In the genomic region with DNA sequence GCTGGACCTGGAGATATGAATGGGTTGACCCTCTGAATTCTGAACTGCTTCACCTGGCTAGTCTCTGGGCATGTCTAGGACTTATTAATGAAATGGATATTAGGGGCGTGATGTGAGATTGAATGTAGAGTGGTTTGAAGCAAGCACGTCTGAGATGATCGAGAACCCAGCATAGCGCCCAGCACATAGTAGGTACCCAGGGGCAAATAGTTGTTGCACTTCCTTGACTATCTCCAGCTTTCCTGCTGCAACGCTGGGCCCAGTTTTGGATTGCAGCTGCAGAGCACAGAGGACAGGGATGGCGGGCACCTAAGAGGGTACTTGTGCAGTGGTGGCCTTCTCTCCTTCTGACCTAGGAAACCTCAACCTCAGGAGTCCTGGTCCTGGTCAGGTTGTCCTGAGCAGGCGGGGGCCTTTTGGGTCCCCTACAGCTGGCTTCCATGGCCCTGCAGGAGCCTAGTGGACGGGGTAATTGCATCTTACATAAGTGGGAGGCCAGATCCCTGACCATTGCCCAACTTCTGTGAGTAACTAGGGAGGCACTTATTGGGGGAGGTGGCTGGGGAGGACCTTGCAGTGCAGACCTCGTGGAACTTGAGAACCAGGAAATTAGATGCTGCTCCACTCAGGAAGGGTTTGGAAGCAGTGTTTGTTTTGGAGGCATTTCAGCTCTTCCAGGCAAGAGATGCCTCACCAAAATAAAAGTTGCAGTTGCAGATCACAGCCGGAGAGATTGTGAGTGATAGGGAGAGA, we compare ENCODE assay signal across 8 mouse cellular contexts. TPM values are rescaled to one million over a fixed set of nuclear protein-coding genes. Genes with fewer than 3 reads are reported as not detected.
DNase-seq lines count a peak whose midpoint lies in the region; ATAC-seq and TF ChIP-seq lines count a peak whose summit lies in the region.

No protein-coding gene starts in this region.

- H3K27me3 ChIP-seq in forebrain, embryonic 11.5 days (ENCODE audit: control insufficient read depth, insufficient read depth, low read length): no peaks in the 10 kb centered on the region
- H3K27me3 ChIP-seq in hindbrain, embryonic 16.5 days (replicated peaks; ENCODE audit: control insufficient read depth, insufficient read depth, low read length): no peaks in the 10 kb centered on the region
- no peaks in the 10 kb centered on the region for H3K27me3 ChIP-seq in liver, embryonic 14.5 days (ENCODE audit: control insufficient read depth, insufficient read depth, low read length)
- no peaks in the 10 kb centered on the region for H3K27me3 ChIP-seq in small intestine, adult 2 months (ENCODE audit: control insufficient read depth, insufficient read depth, low read length)

- TF ChIP-seq EP300 in liver, embryonic 14.5 days (IDR thresholded peaks at IDR 0.05; ENCODE audit: low read depth): no peak

- no peak for ATAC-seq in forebrain, embryonic 11.5 days (replicated peaks; ENCODE audit: low FRiP score)
- no peak for ATAC-seq in hindbrain, embryonic 16.5 days
- ATAC-seq in liver, embryonic 14.5 days (ENCODE audit: insufficient read depth): no peak

- H3K4me3 ChIP-seq in layer of hippocampus, adult 2 months: peak overlapping the region; percentile 99; the same call in 1 of the 2 replicates
- H3K4me3 ChIP-seq in forebrain, embryonic 11.5 days (ENCODE audit: low read depth, low read length): peak overlapping the region; percentile 77
- peak overlapping the region; percentile 82 for H3K4me3 ChIP-seq in hindbrain, embryonic 16.5 days (ENCODE audit: low read length)
- peak overlapping the region; percentile 91 to 95 for H3K4me3 ChIP-seq in liver, embryonic 14.5 days (ENCODE audit: insufficient read depth in 1 of 2, low read depth in 2 of 2, low read length in 2 of 2)
- H3K4me3 ChIP-seq in small intestine, adult 2 months (ENCODE audit: low read depth, low read length): peak overlapping the region; percentile 58

- 86% methylated on average over 10 of the region's 10 CpGs for WGBS in forebrain, embryonic 11.5 days
- 84% methylated on average over 10 of the region's 10 CpGs for WGBS in hindbrain, embryonic 16.5 days
- 62% methylated on average over 10 of the region's 10 CpGs for WGBS in liver, embryonic 14.5 days (ENCODE audit: insufficient replicate concordance)
- 42% methylated on average over 10 of the region's 10 CpGs for WGBS in small intestine, adult 2 months

- no peak overlapping the region for H3K27ac ChIP-seq in layer of hippocampus, adult 2 months
- H3K27ac ChIP-seq in forebrain, embryonic 11.5 days (ENCODE audit: low read depth, low read length): no peak overlapping the region
- no peak overlapping the region for H3K27ac ChIP-seq in hindbrain, embryonic 16.5 days (ENCODE audit: low read depth, low read length)
- H3K27ac ChIP-seq in liver, embryonic 14.5 days: peak overlapping the region; percentile 85
- H3K27ac ChIP-seq in small intestine, adult 2 months (ENCODE audit: insufficient read depth, low read depth, low read length): peak overlapping the region; percentile 83

- no peak for TF ChIP-seq CTCF in layer of hippocampus, adult 2 months (conservative IDR thresholded peaks at IDR 0.05)
- TF ChIP-seq CTCF in liver, embryonic 14.5 days (IDR thresholded peaks at IDR 0.05; ENCODE audit: low read depth): no peak
- TF ChIP-seq CTCF in small intestine, adult 2 months (IDR thresholded peaks at IDR 0.05; ENCODE audit: extremely low read depth, insufficient read length, insufficient replicate concordance, low read depth, low read length): no peak

- H3K36me3 ChIP-seq in forebrain, embryonic 11.5 days (ENCODE audit: control insufficient read depth, insufficient read depth, low read length): no peaks in the 10 kb centered on the region
- H3K36me3 ChIP-seq in hindbrain, embryonic 16.5 days (ENCODE audit: control insufficient read depth, insufficient read depth, low read length): no peaks in the 10 kb centered on the region
- peaks cover 16% of the 10 kb centered on the region for H3K36me3 ChIP-seq in liver, embryonic 14.5 days (replicated peaks; ENCODE audit: control insufficient read depth, insufficient read depth, low read depth)
- H3K36me3 ChIP-seq in small intestine, adult 2 months (ENCODE audit: control insufficient read depth, insufficient read depth, low read length): no peaks in the 10 kb centered on the region

- peaks cover 17% of the 10 kb centered on the region for H3K4me1 ChIP-seq in forebrain, embryonic 11.5 days (replicated peaks; ENCODE audit: control insufficient read depth, insufficient read depth, low read length)
- H3K4me1 ChIP-seq in hindbrain, embryonic 16.5 days (ENCODE audit: control insufficient read depth, insufficient read depth, low read depth, low read length): peaks cover 23% of the 10 kb centered on the region
- peaks cover 54 to 64% of the 10 kb centered on the region in 2 experiments for H3K4me1 ChIP-seq in liver, embryonic 14.5 days (replicated peaks; ENCODE audit: control insufficient read depth in 2 of 2, insufficient read depth in 2 of 2, low read length in 1 of 2)
- H3K4me1 ChIP-seq in small intestine, adult 2 months (ENCODE audit: control insufficient read depth, insufficient read depth, insufficient read length, low read length): peaks cover 52% of the 10 kb centered on the region

- no peak for DNase-seq in layer of hippocampus, adult 2 months (ENCODE audit: low spot score in 2 of 2)
- no peak for DNase-seq in layer of hippocampus, postnatal 10 days (ENCODE audit: low spot score in 2 of 2)
- DNase-seq in forebrain, embryonic 11.5 days (ENCODE audit: low spot score): no peak
- DNase-seq in liver, embryonic 14.5 days (ENCODE audit: low read depth in 3 of 3, low spot score in 3 of 3): no peak
- DNase-seq in spleen, postnatal 10 days (ENCODE audit: low spot score in 2 of 2): no peak
- DNase-seq in layer of hippocampus, adult 9-10 months (ENCODE audit: low spot score): no peak

- no peaks in the 10 kb centered on the region for H3K9me3 ChIP-seq in forebrain, embryonic 11.5 days (ENCODE audit: control insufficient read depth, low read length)
- H3K9me3 ChIP-seq in hindbrain, embryonic 16.5 days (ENCODE audit: control insufficient read depth, low read length): no peaks in the 10 kb centered on the region
- no peaks in the 10 kb centered on the region for H3K9me3 ChIP-seq in liver, embryonic 14.5 days (ENCODE audit: control insufficient read depth, low read length)

- peak overlapping the region; percentile 69 for H3K4me2 ChIP-seq in forebrain, embryonic 11.5 days (ENCODE audit: low read depth, low read length, severe bottlenecking)
- peak overlapping the region; percentile 76 for H3K4me2 ChIP-seq in hindbrain, embryonic 16.5 days (ENCODE audit: low read length)
- peak overlapping the region; percentile 77 for H3K4me2 ChIP-seq in liver, embryonic 14.5 days (ENCODE audit: low read depth)

- H3K9ac ChIP-seq in forebrain, embryonic 11.5 days (ENCODE audit: low read length): peak overlapping the region; percentile 85; the same call in 1 of the 2 replicates
- peak overlapping the region; percentile 28; the same call in 1 of the 2 replicates for H3K9ac ChIP-seq in hindbrain, embryonic 16.5 days (ENCODE audit: low read depth, low read length)
- H3K9ac ChIP-seq in liver, embryonic 14.5 days (replicated peaks): peak overlapping the region; percentile 99

- no peak for TF ChIP-seq POLR2A in small intestine, adult 2 months (IDR thresholded peaks at IDR 0.05; ENCODE audit: low read depth, low read length)

RNA-seq across cellular contexts. Expression of gene Map2k3, which starts 1.5 kb away (rescaled TPM):
- 10 to 100 TPM; 13.1 to 15.2 TPM for total RNA-seq in layer of hippocampus, adult 2 months (2021)
- total RNA-seq in layer of hippocampus, postnatal 10 days (2021): 10 to 100 TPM; 15.9 to 16.6 TPM
- polyA plus RNA-seq in forebrain, embryonic 11.5 days (2014; fragmentation: Nextera tagmentation; extraction: Ambion mirVana): 47.3 and 51.0 TPM in 2 replicates
- 30.1 and 33.6 TPM in 2 replicates for polyA plus RNA-seq in hindbrain, embryonic 16.5 days (2015; fragmentation: Nextera tagmentation; extraction: Ambion mirVana)
- 37.0 and 44.7 TPM in 2 replicates for polyA plus RNA-seq in liver, embryonic 14.5 days (2012; rRNA removed)
- 100 and 124 TPM in 2 replicates for polyA plus RNA-seq in liver, embryonic 14.5 days (2014; fragmentation: Nextera tagmentation; extraction: Ambion mirVana)
- polyA plus RNA-seq in small intestine, adult 2 months (2012; rRNA removed): 71.6 and 98.9 TPM in 2 replicates

RNA-seq across cellular contexts. Expression of gene Natd1, which starts 18.8 kb away (rescaled TPM):
- 10 to 100 TPM; 10.6 TPM for total RNA-seq in layer of hippocampus, adult 2 months (2021)
- total RNA-seq in layer of hippocampus, postnatal 10 days (2021): 10 to 100 TPM; 13.3 to 16.8 TPM
- 25.7 and 26.1 TPM in 2 replicates for polyA plus RNA-seq in forebrain, embryonic 11.5 days (2014; fragmentation: Nextera tagmentation; extraction: Ambion mirVana)
- 24.5 and 28.0 TPM in 2 replicates for polyA plus RNA-seq in hindbrain, embryonic 16.5 days (2015; fragmentation: Nextera tagmentation; extraction: Ambion mirVana)
- polyA plus RNA-seq in liver, embryonic 14.5 days (2012; rRNA removed): 10.7 and 14.0 TPM in 2 replicates
- 11.1 and 15.0 TPM in 2 replicates for polyA plus RNA-seq in liver, embryonic 14.5 days (2014; fragmentation: Nextera tagmentation; extraction: Ambion mirVana)
- 7.1 and 13.2 TPM in 2 replicates for polyA plus RNA-seq in small intestine, adult 2 months (2012; rRNA removed)

RNA-seq across cellular contexts. Expression of gene Tmem11, which starts 54.3 kb away (rescaled TPM):
- total RNA-seq in layer of hippocampus, adult 2 months (2021): 10 to 100 TPM; 26.8 to 29.1 TPM
- total RNA-seq in layer of hippocampus, postnatal 10 days (2021): 10 to 100 TPM; 22.9 to 25.5 TPM
- polyA plus RNA-seq in forebrain, embryonic 11.5 days (2014; fragmentation: Nextera tagmentation; extraction: Ambion mirVana): 59.8 and 70.9 TPM in 2 replicates
- polyA plus RNA-seq in hindbrain, embryonic 16.5 days (2015; fragmentation: Nextera tagmentation; extraction: Ambion mirVana): 58.9 and 62.1 TPM in 2 replicates
- polyA plus RNA-seq in liver, embryonic 14.5 days (2012; rRNA removed): 30.9 and 35.7 TPM in 2 replicates
- polyA plus RNA-seq in liver, embryonic 14.5 days (2014; fragmentation: Nextera tagmentation; extraction: Ambion mirVana): 25.1 and 27.5 TPM in 2 replicates
- polyA plus RNA-seq in small intestine, adult 2 months (2012; rRNA removed): 35.6 and 55.5 TPM in 2 replicates

Comparison
In these comparisons a context has a peak if more than half of its experiments do, and no peak if none do; other contexts are left out.
1. H3K27ac ChIP-seq: peak in liver, embryonic 14.5 days (single experiment) and small intestine, adult 2 months (single experiment); none in layer of hippocampus, adult 2 months (single experiment), forebrain, embryonic 11.5 days (single experiment) and hindbrain, embryonic 16.5 days (single experiment).
2. H3K9ac ChIP-seq: peak in every context shown above with its lines; median percentile 99 in liver, embryonic 14.5 days; 85 in forebrain, embryonic 11.5 days; 28 in hindbrain, embryonic 16.5 days.
3. Peak in every context shown above with its lines, with median percentiles within 50 percentile points of each other: H3K4me3 ChIP-seq and H3K4me2 ChIP-seq.